Mouse (Mus musculus): ENCODE measurements around the gene Prdm5.

The Prdm5 gene

GRCm38 (mm10) chr6:65778861-65779688 lies at the start of gene Prdm5:
Gene Prdm5, plus strand, starts transcription at chr6:65778988.
- peak; percentile 21 for DNase-seq (ENCODE audit: low spot score)

- no peak for DNase-seq (ENCODE audit: low spot score)
These were observed 39.3 kb upstream of the Prdm5 start for GRCm38 (mm10) chr6:65739442-65739841.

- DNase-seq (ENCODE audit: low spot score), result no peak
These were observed 35.5 kb upstream of the Prdm5 start for GRCm38 (mm10) chr6:65743144-65743870.

GRCm38 (mm10) chr6:65743871-65744202 lies 35.0 kb upstream of the Prdm5 start:
- DNase-seq (ENCODE audit: low spot score), result no peak

- no peak for DNase-seq (ENCODE audit: low spot score)
These were observed 20.6 kb upstream of the Prdm5 start for GRCm38 (mm10) chr6:65758214-65758613.

GRCm38 (mm10) chr6:65759174-65759573 lies 19.6 kb upstream of the Prdm5 start:
- DNase-seq (ENCODE audit: low spot score), result no peak

GRCm38 (mm10) chr6:65760073-65760472 lies 18.7 kb upstream of the Prdm5 start:
- no peak for DNase-seq (ENCODE audit: low spot score)

- DNase-seq (ENCODE audit: low spot score), result no peak
These were observed 14.3 kb upstream of the Prdm5 start for GRCm38 (mm10) chr6:65764459-65764858.

- DNase-seq (ENCODE audit: low spot score), result no peak
These were observed 13.7 kb upstream of the Prdm5 start for GRCm38 (mm10) chr6:65765057-65765456.

- DNase-seq (ENCODE audit: low spot score), result no peak
These were observed 12.9 kb upstream of the Prdm5 start for GRCm38 (mm10) chr6:65765752-65766397.

- DNase-seq (ENCODE audit: low spot score), result no peak
These were observed 10.9 kb upstream of the Prdm5 start for GRCm38 (mm10) chr6:65767911-65768310.

- no peak for DNase-seq (ENCODE audit: low spot score)
These were observed 5.2 kb upstream of the Prdm5 start for GRCm38 (mm10) chr6:65773566-65773965.

GRCm38 (mm10) chr6:65779689-65780233 lies 973 bp downstream of the Prdm5 start:
- DNase-seq (ENCODE audit: low spot score), result no peak

- no peak for DNase-seq (ENCODE audit: low spot score)
These were observed 2.7 kb downstream of the Prdm5 start for GRCm38 (mm10) chr6:65781441-65781840.

- no peak for DNase-seq (ENCODE audit: low spot score)
These were observed 4.9 kb downstream of the Prdm5 start for GRCm38 (mm10) chr6:65783670-65784069.

- DNase-seq (ENCODE audit: low spot score), result no peak
These were observed 14.1 kb downstream of the Prdm5 start for GRCm38 (mm10) chr6:65792923-65793322.

GRCm38 (mm10) chr6:65796552-65796951 lies 17.8 kb downstream of the Prdm5 start:
- no peak for DNase-seq (ENCODE audit: low spot score)

GRCm38 (mm10) chr6:65797276-65797675 lies 18.5 kb downstream of the Prdm5 start:
- no peak for DNase-seq (ENCODE audit: low spot score)

- DNase-seq (ENCODE audit: low spot score), result no peak
These were observed 19.6 kb downstream of the Prdm5 start for GRCm38 (mm10) chr6:65798390-65798789.

- DNase-seq (ENCODE audit: low spot score), result no peak
These were observed 32.9 kb downstream of the Prdm5 start for GRCm38 (mm10) chr6:65811685-65812084.

- DNase-seq (ENCODE audit: low spot score), result no peak
These were observed 39.4 kb downstream of the Prdm5 start for GRCm38 (mm10) chr6:65818039-65818747.

- DNase-seq (ENCODE audit: low spot score), result no peak
These were observed 49.9 kb downstream of the Prdm5 start for GRCm38 (mm10) chr6:65828656-65829055.

Data from urinary bladder, postnatal 25 days (tissue).